Mouse (Mus musculus) adrenal gland, adult 18-20 months (tissue): ENCODE measurements around the gene Ripply2. TPM values are rescaled to one million over a fixed set of nuclear protein-coding genes. Genes with fewer than 3 reads are reported as not detected.

ENCODE experiments used
- DNase-seq, 2 experiments: peaks; one replicate each; pipeline ENCODE4 v3.0.0; 2021 to 2022; ENCODE audit warnings: low spot score in 2 of 2
- total RNA-seq, 2 experiments: library from RNA; stranded (reverse); gene quantifications; 1 replicate in 1 of 2; 2 replicates in 1 of 2; pipeline ENCODE4 v1.2.3; 2021

Gene Ripply2
- total RNA-seq, 2 experiments from 2014 or later: 0.83 to 0.93 TPM

DNA sequence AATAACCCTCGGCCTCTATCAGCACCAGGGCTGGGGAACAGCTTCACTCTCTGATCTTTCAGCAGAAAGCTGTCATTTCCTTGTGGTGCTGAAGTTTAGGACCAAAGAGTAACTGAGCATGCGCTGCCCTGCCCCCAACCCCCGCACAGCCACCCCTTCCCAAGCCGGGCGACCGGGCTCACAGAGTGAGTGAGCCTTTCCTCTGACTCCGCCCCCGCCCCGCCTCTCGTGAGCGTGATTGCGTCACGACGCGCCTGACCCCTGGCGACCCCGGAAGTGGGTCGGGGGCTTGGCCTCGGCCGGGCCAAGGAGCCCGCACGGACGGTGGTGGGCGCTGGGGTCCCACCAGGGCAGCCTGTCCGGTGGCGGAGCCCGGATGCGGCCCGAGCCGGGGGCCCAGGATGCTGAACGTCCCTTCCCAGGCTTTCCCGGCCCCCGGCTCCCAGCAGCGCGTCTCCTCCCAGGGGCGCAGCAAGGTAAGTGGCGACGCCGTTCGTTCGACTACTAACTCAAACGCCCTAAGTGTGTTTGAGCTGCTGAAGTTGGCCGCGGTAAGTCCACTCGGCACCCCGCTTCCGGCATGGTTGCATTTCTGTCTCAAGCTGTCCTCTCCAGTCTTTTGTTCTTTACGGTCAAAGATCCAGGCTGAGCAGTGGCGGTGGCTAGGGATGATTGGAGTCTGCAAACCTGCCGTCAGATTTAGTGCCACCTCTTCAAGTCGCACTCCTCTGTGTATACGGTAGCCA lies 6.6 kb downstream of the Ripply2 start, which contains the start of gene Cyb5r4:
TSS of gene Cyb5r4 (plus strand) at position 237 of the 746 bp plus-strand sequence.
- DNase-seq: peak; percentile 95 to 97

DNA sequence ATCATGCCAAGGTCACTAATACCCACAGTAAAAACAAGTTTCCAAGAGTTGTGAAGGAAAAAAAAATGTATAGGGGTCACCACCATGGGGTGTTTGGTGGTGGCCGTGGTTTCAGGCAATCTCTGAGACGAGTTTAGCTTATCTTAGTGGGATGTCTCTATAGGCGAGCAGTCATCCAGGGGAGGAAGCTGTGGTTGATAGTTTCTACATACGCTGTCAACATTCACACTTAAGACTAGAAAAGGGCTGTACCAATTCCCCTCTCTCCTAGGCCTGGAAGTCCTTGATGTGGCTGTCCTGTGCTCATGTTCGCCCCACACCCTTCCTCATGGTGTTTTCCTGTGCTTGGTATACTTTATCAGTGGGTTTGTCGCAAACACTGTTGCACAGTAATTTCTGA lies 10.4 kb downstream of the Ripply2 start:
- no peak for DNase-seq

DNA sequence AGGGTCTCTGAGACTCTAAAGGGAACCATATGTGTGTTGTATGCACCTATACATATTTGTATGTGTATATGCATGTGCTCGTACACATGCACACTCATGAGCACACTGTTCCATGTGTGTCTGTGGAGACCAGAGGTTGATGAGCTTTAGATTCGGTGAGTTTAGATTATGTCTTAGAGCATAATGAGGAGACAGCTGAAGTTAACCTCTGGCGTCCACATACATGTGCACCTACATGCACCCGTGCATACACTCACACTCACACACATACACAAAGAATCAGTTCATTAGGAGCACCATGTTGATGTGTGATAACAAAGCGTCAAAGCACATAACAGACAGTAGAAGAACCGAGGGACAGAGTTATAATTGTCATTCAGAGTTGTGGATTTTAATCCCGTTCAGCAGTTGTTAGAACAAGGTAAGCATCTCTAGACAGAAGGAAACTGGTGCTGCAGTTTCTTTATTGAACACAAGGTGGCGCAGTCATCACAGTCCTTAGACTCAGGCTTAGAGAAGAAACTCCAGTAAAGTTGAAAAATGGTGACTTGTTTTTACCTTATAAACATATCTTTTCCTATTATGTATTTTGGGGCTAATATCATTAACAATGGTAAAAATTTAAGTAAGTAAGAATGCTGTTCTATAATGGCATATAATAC lies 12.2 kb downstream of the Ripply2 start:
- peak; percentile 52 to 53 for DNase-seq

DNA sequence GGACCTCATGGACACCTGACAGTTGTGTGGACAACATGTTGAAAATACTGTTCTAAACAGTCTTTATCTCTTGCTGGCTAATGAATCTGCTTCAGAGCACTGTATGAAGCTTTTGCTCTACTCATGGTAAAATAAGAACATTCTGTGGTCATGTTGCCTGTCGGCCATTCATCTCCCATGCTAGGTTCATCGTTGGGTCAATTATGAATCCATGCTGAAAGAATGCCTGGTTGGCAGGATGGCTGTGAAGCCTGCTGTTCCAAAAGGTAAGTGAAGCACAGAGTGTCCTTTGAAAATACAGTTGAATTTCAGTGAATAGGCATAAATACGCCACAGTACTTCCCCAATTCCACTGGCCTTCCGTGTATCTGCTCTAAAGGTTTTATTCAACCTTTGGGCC lies 16.9 kb downstream of the Ripply2 start:
- DNase-seq: no peak

DNA sequence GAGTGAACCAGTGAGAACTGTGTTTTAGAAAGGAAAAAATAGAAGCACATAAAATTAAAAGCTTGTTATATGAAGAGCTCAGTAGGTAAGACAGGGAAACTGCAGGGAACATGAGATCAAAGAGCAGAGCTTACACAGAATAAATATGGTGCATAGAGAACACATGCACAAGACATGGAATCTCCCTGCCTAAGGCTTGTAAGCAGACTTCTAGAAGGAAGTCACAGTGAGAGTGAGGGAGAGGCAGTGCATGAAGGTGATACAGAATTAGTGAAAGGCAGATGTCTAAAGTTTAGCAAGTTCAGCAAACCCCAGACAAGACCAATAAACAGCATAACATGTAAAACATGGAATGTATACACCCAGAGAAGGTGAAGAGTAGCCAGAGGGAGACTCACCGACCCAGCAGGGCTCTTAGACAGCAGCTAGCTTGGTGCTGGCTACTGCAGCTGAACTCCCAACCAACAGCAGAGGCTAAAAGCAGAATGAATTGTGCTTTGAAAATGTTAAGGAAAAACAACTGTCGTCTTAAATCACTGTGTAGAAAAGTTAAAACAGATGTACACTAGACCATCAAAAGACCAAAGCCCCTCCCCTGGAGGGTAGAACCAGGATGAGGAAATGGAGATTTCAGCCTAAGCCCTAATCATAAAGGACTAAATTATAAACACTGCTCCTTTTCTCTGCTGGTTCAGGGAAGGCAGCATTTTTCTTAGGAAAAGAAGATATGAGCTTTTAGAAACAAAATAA lies 19.7 kb downstream of the Ripply2 start:
- no peak for DNase-seq

DNA sequence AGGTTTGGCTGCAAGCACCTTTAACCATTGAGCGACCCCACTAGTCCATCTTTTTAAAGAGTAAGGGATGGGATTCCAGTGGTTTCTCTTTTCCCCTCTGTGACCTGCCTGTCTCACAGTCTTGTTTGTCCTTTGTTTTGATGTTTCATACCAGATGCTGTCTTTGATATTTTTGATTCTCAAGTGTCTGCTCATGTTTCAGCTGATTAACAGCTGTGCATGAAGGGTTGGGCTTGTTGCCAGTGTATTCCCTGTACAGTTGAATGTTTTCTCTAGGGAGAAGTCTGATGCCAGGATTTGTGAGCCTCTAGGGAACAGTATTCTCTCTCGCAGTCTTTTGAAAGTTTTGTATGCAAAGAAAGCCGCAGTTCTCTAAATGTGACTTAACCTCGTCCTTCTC lies 34.1 kb downstream of the Ripply2 start:
- DNase-seq: no peak

DNA sequence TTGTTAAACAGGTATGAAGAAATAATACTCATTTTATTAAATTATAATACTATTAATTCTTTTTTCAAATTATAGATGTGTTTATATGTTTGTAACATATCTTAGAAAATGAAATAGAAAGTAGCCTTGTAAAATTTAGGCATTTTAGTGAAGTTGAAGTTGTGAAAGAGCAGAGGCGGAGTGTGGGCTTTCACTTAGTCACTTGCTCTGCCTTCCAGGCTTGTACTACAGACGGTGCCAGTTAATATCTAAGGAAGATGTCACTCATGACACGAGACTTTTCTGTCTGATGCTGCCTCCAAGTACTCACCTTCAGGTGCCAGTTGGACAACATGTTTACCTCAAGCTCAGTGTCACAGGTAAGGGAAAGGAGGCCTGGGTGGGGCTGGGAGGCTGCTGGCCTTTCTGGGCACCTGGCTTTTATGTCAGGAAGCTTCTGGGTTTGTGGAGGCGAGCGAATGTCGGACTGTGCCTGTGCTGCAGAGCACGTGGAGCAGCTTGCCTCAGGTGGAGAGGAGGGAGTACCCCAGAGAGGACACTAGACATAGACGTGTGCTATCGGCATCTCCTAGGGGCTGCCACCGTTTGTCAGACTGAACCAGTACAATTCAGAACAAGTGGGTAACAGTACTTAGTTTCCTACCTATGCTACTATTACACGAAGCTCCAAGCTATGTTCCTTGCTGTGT lies 40.4 kb downstream of the Ripply2 start:
- DNase-seq: no peak

DNA sequence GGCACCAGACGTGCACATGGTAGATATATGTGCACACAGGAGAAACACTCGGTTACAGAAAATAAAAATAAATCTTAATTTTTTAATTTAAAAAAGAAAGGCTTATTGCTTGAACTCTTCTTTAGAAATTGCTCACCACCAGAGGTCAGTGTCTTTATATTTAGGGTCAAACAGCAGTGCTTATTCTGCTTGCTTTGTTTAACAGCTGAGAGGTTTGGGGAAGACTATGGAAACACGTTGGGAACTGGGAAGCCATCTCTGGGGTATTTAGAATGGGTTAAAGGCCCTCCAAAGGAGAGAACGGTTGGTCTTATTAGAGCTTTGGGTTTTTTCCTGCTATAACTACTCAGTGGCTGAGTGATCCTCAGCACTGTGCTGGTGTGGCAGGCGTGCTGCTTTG lies 47.0 kb downstream of the Ripply2 start:
- DNase-seq: no peak

DNA sequence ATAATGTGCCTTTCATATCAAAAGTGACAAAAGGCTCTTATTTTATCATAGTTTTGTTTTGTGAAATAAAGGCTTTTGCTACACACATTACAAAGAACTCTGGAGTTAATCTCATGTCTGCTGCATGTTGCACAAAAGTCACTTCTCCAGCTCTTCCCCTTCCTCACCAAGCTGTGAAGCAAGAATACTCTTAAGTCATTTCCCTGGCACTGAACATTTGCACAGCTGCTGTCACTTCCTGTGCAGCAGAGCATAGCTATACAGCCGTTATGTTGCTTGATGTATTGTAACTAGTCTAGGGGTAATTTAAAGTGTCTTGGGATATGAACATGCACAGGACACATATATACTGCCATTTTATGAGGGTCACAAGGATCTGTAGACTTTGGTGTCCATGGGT lies 52.8 kb downstream of the Ripply2 start:
- DNase-seq: no peak

Other genes starting within 250 kb of the Ripply2 start
- gene Snap91, start 134.9 kb upstream of the Ripply2 start, total RNA-seq: 10 to 100 TPM; 25.6 to 38.2 TPM
- gene Cyb5r4, start 6.5 kb downstream of the Ripply2 start, total RNA-seq: 10 to 100 TPM; 37.0 to 41.4 TPM
- 1 to 10 TPM; 2.9 to 3.5 TPM for gene Mrap2, start 128.8 kb downstream of the Ripply2 start, total RNA-seq
- gene Cep162, start 240.0 kb downstream of the Ripply2 start, total RNA-seq: 1 to 10 TPM; 3.5 to 4.2 TPM